Mouse (Mus musculus) brain, embryonic 14.5 days (tissue): ENCODE data around the gene Krt12.

Source experiments
- CTCF ChIP-seq: fragments of 200-500 bp; IDR thresholded peaks from 2 replicates; pipeline ENCODE4 v1.5.1; 2012; ENCODE audit warnings: inconsistent platforms, mild to moderate bottlenecking, moderate library complexity, borderline replicate concordance; ENCODE audit not compliant: insufficient read depth, insufficient read length; ENCODE audit errors: extremely low read depth
- POLR2A ChIP-seq: fragments of 200-500 bp; IDR thresholded peaks from 2 replicates; pipeline ENCODE4 v1.6.1; 2012; ENCODE audit warnings: mild to moderate bottlenecking, inconsistent platforms, borderline replicate concordance; ENCODE audit not compliant: poor library complexity, insufficient read depth, insufficient read length, severe bottlenecking; ENCODE audit errors: extremely low read depth

- TF ChIP-seq CTCF (no peak), POLR2A (no peak)
Observed at GRCm38 (mm10) chr11:99414463-99415147, 7.5 kb downstream of the Krt12 start.
